Mouse (Mus musculus): Measurements from ENCODE around the gene Pigu. TPM values are rescaled to one million over a fixed set of nuclear protein-coding genes. Genes with fewer than 3 reads are reported as not detected.

Gene Pigu
- total and polyA plus RNA-seq, 3 experiments = 30.1 to 59.0 TPM; not detected in 1

DNA sequence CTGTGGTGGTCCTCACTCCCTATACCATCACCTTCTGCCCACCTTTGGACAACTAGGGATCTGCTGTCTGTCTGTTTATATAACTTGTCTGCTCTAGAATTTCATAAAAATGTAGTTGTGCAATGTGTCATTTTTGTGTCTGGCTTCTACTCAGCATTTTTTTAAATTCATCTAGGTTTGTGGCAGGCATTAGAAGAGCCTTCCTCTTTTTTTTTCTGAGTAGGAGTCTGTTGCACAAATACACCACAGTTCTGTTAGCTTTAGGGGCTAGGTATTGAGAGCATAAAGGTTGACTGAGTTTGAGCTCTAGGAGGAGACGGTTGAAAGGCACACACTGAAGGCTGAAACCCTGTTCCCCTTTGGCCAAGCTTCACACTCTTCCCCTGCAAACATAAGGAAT is 16.1 kb upstream of the Pigu start:
- H3K79me2 ChIP-seq (ENCODE audit: control insufficient read depth, insufficient read depth, low read length, poor library complexity) = no peaks in the 10 kb centered on the region
- H3K4me3 ChIP-seq (ENCODE audit: control insufficient read depth in 1 of 2, insufficient read depth in 1 of 2, low read depth in 2 of 2, low read length in 2 of 2) = no peak overlapping the region
- H3K27ac ChIP-seq (ENCODE audit: control insufficient read depth, low read depth, low read length) = no peak overlapping the region
- H3K36me3 ChIP-seq (ENCODE audit: control insufficient read depth in 1 of 2, insufficient read depth in 2 of 2, low read length in 2 of 2) = peaks cover 0 to 3% of the 10 kb centered on the region in 2 experiments; a peak in 2 of 4 replicates
- DNase-seq (ENCODE audit: low read depth, low spot score) = no peak
- H3K27me3 ChIP-seq (ENCODE audit: control insufficient read depth in 1 of 2, insufficient read depth in 2 of 2, low read length in 2 of 2) = peaks cover 2 to 4% of the 10 kb centered on the region in 2 experiments; a peak in 3 of 4 replicates
- TF ChIP-seq ZNF384 (IDR thresholded peaks at IDR 0.05; ENCODE audit: low read depth, low read length) (peak; percentile 27; the same call in 1 of the 2 replicates), E2F4 (IDR thresholded peaks at IDR 0.05; ENCODE audit: borderline replicate concordance, low read depth, low read length) (no peak), JUND (IDR thresholded peaks at IDR 0.05; ENCODE audit: low read depth, low read length) (no peak), TAL1 (IDR thresholded peaks at IDR 0.05; ENCODE audit: low read length) (no peak), EP300 (IDR thresholded peaks at IDR 0.05; ENCODE audit: low read depth in 1 of 2, low read length in 2 of 2) (no peak), CHD2 (IDR thresholded peaks at IDR 0.05; ENCODE audit: low read length) (no peak), ZMIZ1 (IDR thresholded peaks at IDR 0.05; ENCODE audit: low read depth, low read length) (no peak)
- H3K9me3 ChIP-seq (replicated peaks; ENCODE audit: insufficient read depth, low read length) = no peaks in the 10 kb centered on the region
- no peak overlapping the region for H3K9ac ChIP-seq (ENCODE audit: control insufficient read depth, low read depth, low read length, poor library complexity, severe bottlenecking)
- H3K4me1 ChIP-seq (ENCODE audit: control insufficient read depth in 1 of 2, insufficient read depth in 2 of 2, low read length in 2 of 2) = peaks cover 2 to 3% of the 10 kb centered on the region in 2 experiments; a peak in 1 of 4 replicates

DNA sequence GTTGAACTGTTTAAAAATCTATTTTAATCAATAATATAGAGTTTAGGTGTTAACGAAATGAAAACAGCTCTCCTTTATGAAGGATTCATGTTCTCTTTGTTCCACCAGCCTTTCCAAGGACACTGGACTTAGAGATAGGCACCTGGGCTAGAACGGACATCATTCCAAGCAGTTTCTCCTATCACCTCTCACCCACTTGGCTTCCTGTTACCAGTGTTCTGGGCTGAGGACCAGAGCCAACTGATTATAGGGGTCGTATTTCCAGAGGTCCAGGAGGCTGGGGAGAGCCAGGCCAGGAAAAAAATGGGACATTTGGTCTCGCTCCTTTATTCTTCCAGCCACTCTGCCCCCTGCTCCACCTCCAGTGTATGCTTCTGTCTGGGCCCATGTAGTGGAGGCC is 15.2 kb upstream of the Pigu start:
- Histone ChIP-seq H3K27ac (ENCODE audit: control insufficient read depth, low read depth, low read length) (no peak overlapping the region), H3K27me3 (ENCODE audit: control insufficient read depth in 1 of 2, insufficient read depth in 2 of 2, low read length in 2 of 2) (peaks cover 2 to 4% of the 10 kb centered on the region in 2 experiments; a peak in 3 of 4 replicates), H3K9ac (ENCODE audit: control insufficient read depth, low read depth, low read length, poor library complexity, severe bottlenecking) (no peak overlapping the region), H3K36me3 (ENCODE audit: control insufficient read depth in 1 of 2, insufficient read depth in 2 of 2, low read length in 2 of 2) (peaks cover 0 to 3% of the 10 kb centered on the region in 2 experiments; a peak in 2 of 4 replicates), H3K4me1 (ENCODE audit: control insufficient read depth in 1 of 2, insufficient read depth in 2 of 2, low read length in 2 of 2) (peaks cover 2 to 3% of the 10 kb centered on the region in 2 experiments; a peak in 1 of 4 replicates), H3K9me3 (replicated peaks; ENCODE audit: insufficient read depth, low read length) (no peaks in the 10 kb centered on the region), H3K79me2 (ENCODE audit: control insufficient read depth, insufficient read depth, low read length, poor library complexity) (no peaks in the 10 kb centered on the region), H3K4me3 (ENCODE audit: control insufficient read depth in 1 of 2, insufficient read depth in 1 of 2, low read depth in 2 of 2, low read length in 2 of 2) (no peak overlapping the region)
- no peak for DNase-seq (ENCODE audit: low read depth, low spot score)
- no peak for TF ChIP-seq ZMIZ1 (IDR thresholded peaks at IDR 0.05; ENCODE audit: low read depth, low read length)
- TF ChIP-seq TBP (IDR thresholded peaks at IDR 0.05; ENCODE audit: low read depth, low read length) = no peak
- TF ChIP-seq MAX (IDR thresholded peaks at IDR 0.05; ENCODE audit: low read length) = no peak
- TF ChIP-seq GATA1 (IDR thresholded peaks at IDR 0.05; ENCODE audit: low read depth, low read length) = no peak
- no peak for TF ChIP-seq MAZ (IDR thresholded peaks at IDR 0.05; ENCODE audit: low read depth, low read length)

DNA sequence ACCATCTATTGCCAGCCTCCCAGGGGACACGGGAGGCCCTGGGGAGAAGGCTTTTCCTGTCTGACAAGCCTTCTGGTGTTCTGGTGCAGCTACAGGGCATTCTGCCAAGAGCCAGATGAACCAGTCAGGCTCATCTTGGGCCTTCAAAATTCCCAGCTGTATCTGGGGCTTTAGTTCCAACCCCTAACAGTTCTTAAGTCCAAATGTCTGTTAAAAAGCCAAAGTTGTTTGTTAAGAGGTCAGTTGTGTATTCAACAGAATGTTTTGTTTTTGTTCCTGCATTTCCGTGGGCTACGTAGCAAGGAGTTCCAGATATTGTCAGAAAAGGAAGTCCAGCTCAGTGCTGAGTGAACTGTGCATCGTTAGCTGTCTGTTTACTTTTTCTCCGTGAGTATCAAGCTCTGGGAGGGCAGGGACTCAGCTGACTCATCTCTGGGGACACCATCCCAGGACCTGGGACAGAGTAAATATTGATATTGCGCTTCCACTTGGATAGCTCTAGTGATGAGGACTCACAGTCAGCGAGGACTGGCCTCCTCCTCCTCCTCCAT is 12.2 kb upstream of the Pigu start:
- H3K36me3 ChIP-seq (ENCODE audit: control insufficient read depth in 1 of 2, insufficient read depth in 2 of 2, low read length in 2 of 2) = peaks cover 0 to 3% of the 10 kb centered on the region in 2 experiments; a peak in 2 of 4 replicates
- peak; percentile 72 for DNase-seq (ENCODE audit: low read depth, low spot score)
- TF ChIP-seq RAD21 (IDR thresholded peaks at IDR 0.05; ENCODE audit: low read depth, low read length) (no peak), GABPA (IDR thresholded peaks at IDR 0.05; ENCODE audit: low read depth, low read length) (no peak), SIN3A (IDR thresholded peaks at IDR 0.05; ENCODE audit: low read length) (peak; percentile 41; the same call in 1 of the 2 replicates), EP300 (IDR thresholded peaks at IDR 0.05; ENCODE audit: low read depth in 1 of 2, low read length in 2 of 2) (peak in 1 of 2 experiments; percentile 8; a peak in 1 of 4 replicates), KAT2A (conservative IDR thresholded peaks at IDR 0.05; ENCODE audit: low read depth, low read length) (no peak)
- peak overlapping the region; percentile 48 for H3K27ac ChIP-seq (ENCODE audit: control insufficient read depth, low read depth, low read length)
- H3K9ac ChIP-seq (ENCODE audit: control insufficient read depth, low read depth, low read length, poor library complexity, severe bottlenecking) = peak overlapping the region; percentile 54
- H3K9me3 ChIP-seq (replicated peaks; ENCODE audit: insufficient read depth, low read length) = no peaks in the 10 kb centered on the region
- H3K27me3 ChIP-seq (ENCODE audit: control insufficient read depth in 1 of 2, insufficient read depth in 2 of 2, low read length in 2 of 2) = no peaks in the 10 kb centered on the region; a peak in 1 of 4 replicates
- H3K4me3 ChIP-seq (ENCODE audit: control insufficient read depth in 1 of 2, insufficient read depth in 1 of 2, low read depth in 2 of 2, low read length in 2 of 2) = peak overlapping the region; percentile 47 to 57
- H3K4me1 ChIP-seq (ENCODE audit: control insufficient read depth in 1 of 2, insufficient read depth in 2 of 2, low read length in 2 of 2) = peaks cover 2 to 3% of the 10 kb centered on the region in 2 experiments; a peak in 2 of 4 replicates
- H3K79me2 ChIP-seq (ENCODE audit: control insufficient read depth, insufficient read depth, low read length, poor library complexity) = no peaks in the 10 kb centered on the region

All from MEL (cell line).